Comparison of ENCODE assay signal across 12 mouse cellular contexts in the genomic region with DNA sequence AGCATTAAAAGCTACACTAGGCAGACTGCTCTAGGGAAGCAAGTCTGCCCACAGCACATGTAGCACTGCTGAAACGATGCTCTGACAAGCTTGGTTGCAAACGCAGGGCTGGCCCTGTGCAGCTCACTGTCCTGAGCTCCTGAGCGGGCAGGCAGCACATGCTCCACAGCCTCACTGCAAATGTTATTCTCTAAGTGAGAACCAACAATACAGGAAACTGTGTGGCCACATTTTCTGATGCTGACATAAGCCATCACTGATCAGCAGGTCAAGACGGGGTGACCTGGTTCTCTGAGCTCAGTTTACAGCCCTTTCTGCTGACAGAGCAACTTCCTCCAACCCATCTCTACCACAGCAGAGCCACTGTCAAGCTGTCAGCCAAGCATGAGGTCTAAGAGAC. TPM values are rescaled to one million over a fixed set of nuclear protein-coding genes. Genes with fewer than 3 reads are reported as not detected.
DNase-seq lines count a peak whose midpoint lies in the region; ATAC-seq lines count a peak whose summit lies in the region.
"Had no signal": no experiment of that assay in that cellular context is flagged by ENCODE, and none has a peak within 500 bp of the region (broad histone marks: within the 10 kb centered on the region; RNA-seq: fewer than 3 reads in every experiment).

No protein-coding gene starts in this region.

- H3K36me3 ChIP-seq in liver, embryonic 12.5 days: peaks cover 11% of the 10 kb centered on the region; the same call in 1 of the 2 replicates

- H3K27ac ChIP-seq in liver, embryonic 12.5 days: no peak overlapping the region
- H3K27ac ChIP-seq: hindbrain, embryonic 15.5 days had no signal

- WGBS in liver, embryonic 12.5 days (ENCODE audit: insufficient replicate concordance): 44% methylated on average over 4 of the region's 4 CpGs

- no peak overlapping the region for H3K4me2 ChIP-seq in liver, embryonic 12.5 days
- H3K4me2 ChIP-seq: hindbrain, embryonic 15.5 days had no signal

- DNase-seq in kidney, adult 9 months: peak; percentile 3
- no peak for DNase-seq in kidney, postnatal 10 days
- DNase-seq in A20 (ENCODE audit: low read depth, low spot score): peak; percentile 66
- DNase-seq in brain, adult 2 months (ENCODE audit: low read depth, low spot score): peak; percentile 36
- DNase-seq in induced T-regulatory cell, adult 2 months (ENCODE audit: low read depth): peak; percentile 78
- DNase-seq in adrenal gland, adult 8-10 months: no peak
- no peak for DNase-seq in layer of hippocampus, adult 9-11 months
- DNase-seq: forebrain, postnatal 0 days; right cerebral cortex, postnatal 25 days had no signal

- H3K9ac ChIP-seq in liver, embryonic 12.5 days: no peak overlapping the region
- H3K9ac ChIP-seq: forebrain, postnatal 0 days; hindbrain, embryonic 15.5 days had no signal

- H3K4me3 ChIP-seq in liver, embryonic 12.5 days: no peak overlapping the region
- H3K4me3 ChIP-seq: hindbrain, embryonic 15.5 days; left cerebral cortex, adult 2 months had no signal

- ATAC-seq in liver, embryonic 12.5 days: no peak
- ATAC-seq: forebrain, postnatal 0 days had no signal

- peaks cover 11% of the 10 kb centered on the region; the same call in 1 of the 2 replicates for H3K4me1 ChIP-seq in liver, embryonic 12.5 days

- no peaks in the 10 kb centered on the region for H3K27me3 ChIP-seq in liver, embryonic 12.5 days (replicated peaks)
- H3K27me3 ChIP-seq: hindbrain, embryonic 15.5 days had no signal

- H3K9me3 ChIP-seq in liver, embryonic 12.5 days (replicated peaks): no peaks in the 10 kb centered on the region
- H3K9me3 ChIP-seq: hindbrain, embryonic 15.5 days had no signal

RNA-seq across cellular contexts. Expression of a gene that starts 34.5 kb away (rescaled TPM):
- 1 to 10 TPM in 1 of 4 experiments, under 1 TPM in 3; 0.35 to 1.2 (median 0.59) TPM for total RNA-seq in adrenal gland, adult 8-10 months (2022)
- 0.10 TPM in 1 of 2 replicates, not detected in the other for polyA plus RNA-seq in liver, embryonic 12.5 days (2016; fragmentation: Nextera tagmentation; extraction: Ambion mirVana)
- polyA plus RNA-seq: hindbrain, embryonic 15.5 days had no signal

Comparison
In these comparisons a context has a peak if more than half of its experiments do, and no peak if none do; other contexts are left out.
1. DNase-seq: peak in kidney, adult 9 months (single experiment), A20 (single experiment), brain, adult 2 months (single experiment) and induced T-regulatory cell, adult 2 months (single experiment); none in kidney, postnatal 10 days (single experiment), adrenal gland, adult 8-10 months (single experiment) and layer of hippocampus, adult 9-11 months (single experiment).